Mouse (Mus musculus): Measurements from ENCODE around the gene Pbsn.
A peak's percentile ranks its signal among the peaks of the same experiment; 100 is the strongest.
"Not testable (repeated sequence)": the region's sequence is repeated elsewhere in the genome, so short reads cannot be mapped to it uniquely, and the experiment has no call there.

Gene Pbsn

DNA sequence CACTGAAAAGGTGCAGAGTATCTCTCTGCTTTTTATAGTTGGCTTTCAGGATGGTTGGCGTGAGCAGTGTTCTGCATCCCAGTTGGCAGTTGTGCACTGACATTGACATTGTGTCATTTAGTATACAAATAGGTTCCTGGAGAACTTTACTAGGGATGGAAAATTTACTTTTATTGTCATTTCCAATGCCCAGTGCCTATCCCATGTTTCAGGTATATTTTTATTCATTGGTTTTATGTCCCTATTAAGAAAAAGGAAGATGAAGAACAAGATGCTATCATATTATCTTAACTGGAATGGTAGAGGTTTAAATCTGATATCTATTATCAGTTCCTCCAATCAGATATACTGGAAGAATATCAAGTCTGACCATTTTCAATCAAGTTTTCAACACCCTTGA, at the start of gene Pbsn:
TSS of gene Pbsn (minus strand) at position 101 of the 400 bp plus-strand sequence.
- no peak for DNase-seq (ENCODE audit: low spot score)

DNA sequence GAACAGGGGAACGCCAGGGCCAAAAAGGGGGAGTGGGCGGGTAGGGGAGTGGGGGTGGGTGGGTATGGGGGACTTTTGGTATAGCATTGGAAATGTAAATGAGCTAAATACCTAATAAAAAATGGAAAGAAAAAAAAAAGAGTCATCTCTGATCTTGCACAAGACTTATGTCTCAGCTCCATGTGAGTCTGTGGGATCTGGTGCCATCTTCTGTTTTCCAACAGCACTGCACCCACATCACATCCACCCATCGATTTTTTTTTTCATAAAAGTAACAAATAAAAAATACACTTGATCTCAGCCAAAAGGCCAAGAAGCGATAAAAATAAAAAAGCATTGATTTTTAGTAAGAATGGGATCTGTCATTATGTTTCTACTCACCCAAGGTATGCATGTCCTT, 26.6 kb upstream of the Pbsn start:
- DNase-seq (ENCODE audit: low spot score) = not testable (repeated sequence)

DNA sequence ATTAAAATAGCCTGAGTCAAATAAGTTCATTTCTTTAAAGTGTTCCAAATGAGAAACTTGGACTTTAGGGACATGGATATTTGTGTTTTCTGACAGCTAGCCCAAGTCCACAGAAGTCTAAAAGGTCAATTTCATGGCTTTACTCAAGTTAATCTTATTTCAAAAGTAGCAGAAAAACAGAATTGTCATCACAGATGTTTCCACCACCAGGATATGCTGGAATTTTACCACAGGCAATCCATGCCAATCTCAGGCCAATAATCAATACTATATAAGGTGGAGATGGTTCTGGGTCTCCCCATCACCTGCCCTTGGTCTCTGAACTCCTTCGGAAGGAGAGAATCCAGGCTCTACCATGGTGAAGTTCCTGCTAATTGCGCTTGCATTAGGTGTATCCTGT, 11.0 kb upstream of the Pbsn start, which contains the start of gene Gm14744:
TSS of gene Gm14744 (plus strand) at position 301 of the 400 bp plus-strand sequence.
- DNase-seq (ENCODE audit: low spot score) = not testable (repeated sequence)

DNA sequence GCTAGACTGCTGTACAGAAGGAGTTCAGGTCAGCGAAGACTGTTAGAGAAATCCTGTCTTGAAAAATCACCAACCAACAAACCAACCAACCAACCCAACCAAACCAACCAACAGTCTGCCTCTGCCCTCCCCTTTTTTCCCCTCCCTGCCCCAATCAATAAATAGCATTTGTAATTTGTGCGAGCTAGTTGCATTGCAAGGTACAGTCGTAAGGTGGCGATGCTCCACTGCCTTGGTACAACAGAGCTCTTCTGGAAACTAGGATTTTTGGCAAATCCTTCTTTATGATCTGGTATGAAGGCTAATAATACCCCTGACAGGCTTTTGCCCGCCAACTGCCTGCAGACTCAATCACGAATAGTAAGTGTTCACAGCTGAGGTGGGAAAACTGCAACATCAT, 41.4 kb downstream of the Pbsn start:
- no peak for DNase-seq (ENCODE audit: low spot score)

DNA sequence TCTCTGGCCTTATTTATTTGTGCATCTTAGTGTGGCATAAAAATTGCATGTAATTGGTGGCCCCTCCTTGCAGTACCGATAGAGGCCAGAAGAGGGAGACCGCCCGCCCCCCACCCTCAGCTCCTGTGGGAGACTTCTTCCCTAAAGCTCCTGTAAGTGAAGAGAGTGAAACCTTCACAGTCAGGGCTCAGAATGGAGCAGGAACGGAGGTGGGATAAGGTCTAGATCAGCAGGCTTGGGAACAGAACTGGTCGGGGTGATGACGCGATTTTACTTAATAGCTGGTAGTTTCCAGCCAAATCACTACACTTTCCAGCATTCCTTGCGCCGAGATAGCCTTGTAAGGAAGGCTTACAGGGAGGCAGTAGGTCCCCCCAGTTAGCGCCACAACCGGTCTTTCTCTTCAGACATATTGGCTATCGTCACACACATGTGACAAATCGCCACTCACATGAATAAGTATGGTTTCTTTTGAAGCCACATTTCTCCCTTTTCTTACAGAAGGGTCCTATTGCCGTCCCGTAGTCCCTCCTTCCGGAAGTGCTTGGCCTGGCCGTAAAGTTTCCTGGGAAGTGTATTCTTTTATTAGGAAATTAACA, 42.7 kb downstream of the Pbsn start:
- peak; percentile 43 for DNase-seq (ENCODE audit: low spot score)

DNA sequence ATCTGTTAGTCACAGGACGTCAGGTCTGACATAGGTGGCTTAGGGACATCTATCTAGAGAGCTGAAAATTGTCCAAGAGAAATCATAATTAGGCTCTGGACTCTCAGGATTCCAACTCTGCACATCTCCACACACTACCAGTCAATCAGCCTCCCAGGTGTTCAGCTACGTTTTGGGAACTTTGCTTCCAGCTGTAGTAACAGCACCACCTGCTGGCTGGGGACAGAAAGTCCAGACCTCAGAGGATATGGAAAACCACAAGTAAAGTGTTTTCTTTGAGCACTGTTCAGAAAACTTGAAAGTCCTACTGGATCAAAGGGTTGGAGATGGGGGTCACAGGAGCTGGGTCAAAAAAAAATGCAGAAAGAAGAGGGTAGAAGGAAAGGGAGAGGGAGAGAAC, 44.8 kb downstream of the Pbsn start:
- no peak for DNase-seq (ENCODE audit: low spot score)

DNA sequence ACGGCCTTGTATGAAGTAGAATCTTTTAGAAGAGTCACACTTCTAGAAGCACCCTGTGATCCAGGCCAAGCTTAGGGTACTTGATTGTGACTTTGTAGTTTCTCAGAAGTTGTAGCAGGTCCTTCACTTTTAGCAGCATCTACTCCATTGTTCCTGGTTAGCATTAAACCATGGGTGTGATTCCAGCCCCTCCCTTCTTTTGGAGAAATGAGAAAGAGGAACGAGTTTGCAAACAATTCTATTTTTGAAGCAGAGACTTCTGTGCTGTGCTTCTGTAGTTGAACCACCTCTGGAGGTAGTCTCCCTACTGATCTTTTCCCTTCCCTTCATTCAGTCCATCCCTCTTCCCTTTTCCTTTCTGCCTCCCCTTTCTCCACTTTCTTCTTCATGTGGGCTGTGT, 51.1 kb downstream of the Pbsn start:
- no peak for DNase-seq (ENCODE audit: low spot score)

DNA sequence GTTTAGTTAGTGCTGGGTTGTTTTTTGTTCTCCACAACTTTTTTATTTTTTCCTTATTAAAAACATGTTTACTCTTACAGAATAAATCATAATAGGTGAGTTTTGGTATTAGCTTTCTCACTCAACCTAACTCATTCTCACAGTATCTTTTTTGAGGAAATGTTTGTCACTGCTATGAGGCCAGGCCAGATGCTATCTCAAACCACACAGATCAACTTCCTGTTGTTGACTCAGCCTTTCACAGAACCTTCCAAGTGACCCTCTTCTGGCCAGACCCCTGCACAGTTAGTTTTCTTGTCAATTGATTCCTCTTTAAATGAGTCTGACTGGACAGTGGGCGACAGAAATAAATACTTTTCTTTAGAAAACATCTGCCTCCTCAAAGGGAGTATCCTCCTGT, 51.9 kb downstream of the Pbsn start:
- no peak for DNase-seq (ENCODE audit: low spot score)

DNA sequence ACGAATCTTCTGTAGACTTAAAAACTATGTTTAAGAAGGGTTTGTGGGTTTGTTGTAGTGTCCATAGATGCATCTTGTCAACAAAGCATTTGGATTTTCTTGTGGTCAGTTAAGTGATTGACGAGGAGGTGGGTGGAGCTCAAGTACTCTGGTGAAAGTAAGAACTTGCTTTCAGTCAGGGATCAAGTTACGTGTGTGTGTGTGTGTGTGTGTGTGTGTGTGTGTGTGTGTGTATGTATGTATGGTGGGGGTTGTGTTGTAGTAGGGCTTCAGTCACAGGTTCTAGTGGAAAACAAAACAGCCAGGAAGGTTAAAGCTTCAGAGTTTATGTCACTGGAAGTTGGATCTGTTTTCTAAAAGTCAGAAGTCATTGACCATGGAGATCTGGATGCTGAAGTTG, 53.9 kb downstream of the Pbsn start:
- DNase-seq (ENCODE audit: low spot score) = no peak

DNA sequence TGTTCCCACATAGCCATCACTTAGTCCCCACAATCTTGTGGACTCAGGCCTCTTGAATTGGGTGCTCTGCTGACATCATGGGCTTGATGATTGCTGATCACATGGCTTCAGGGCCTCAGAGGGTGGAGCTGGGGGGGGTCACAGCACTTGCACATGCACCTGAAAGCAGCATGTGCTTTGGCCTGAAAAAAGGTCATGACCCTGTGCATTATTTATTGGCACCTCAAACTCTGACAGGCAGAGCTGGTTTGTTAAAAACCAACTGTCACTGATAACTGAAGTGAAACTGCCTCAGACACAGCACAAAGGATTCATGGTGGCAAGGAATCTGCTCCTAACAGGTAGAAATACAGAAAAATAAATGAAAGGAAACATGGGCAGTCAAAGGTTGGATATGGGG, 55.6 kb downstream of the Pbsn start:
- DNase-seq (ENCODE audit: low spot score) = no peak

DNA sequence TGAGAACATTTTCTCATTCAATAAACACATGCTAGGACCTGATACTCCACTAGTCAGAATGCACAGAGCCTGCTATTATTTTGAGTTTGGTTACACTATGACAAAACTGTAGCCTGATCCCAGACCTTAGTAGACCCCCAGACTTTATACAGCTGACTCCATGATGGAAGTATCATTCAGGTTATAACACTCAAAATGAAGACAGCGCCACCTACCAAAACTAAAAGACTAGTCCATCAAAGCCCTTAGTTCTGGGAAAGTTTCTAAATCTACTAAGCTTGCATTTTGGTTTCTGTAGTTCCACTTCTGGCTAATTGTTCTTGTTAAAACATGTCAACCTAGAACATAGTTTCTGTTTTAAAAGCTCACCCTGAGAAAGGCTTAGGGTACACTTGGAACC, 56.5 kb downstream of the Pbsn start:
- DNase-seq (ENCODE audit: low spot score) = no peak

DNA sequence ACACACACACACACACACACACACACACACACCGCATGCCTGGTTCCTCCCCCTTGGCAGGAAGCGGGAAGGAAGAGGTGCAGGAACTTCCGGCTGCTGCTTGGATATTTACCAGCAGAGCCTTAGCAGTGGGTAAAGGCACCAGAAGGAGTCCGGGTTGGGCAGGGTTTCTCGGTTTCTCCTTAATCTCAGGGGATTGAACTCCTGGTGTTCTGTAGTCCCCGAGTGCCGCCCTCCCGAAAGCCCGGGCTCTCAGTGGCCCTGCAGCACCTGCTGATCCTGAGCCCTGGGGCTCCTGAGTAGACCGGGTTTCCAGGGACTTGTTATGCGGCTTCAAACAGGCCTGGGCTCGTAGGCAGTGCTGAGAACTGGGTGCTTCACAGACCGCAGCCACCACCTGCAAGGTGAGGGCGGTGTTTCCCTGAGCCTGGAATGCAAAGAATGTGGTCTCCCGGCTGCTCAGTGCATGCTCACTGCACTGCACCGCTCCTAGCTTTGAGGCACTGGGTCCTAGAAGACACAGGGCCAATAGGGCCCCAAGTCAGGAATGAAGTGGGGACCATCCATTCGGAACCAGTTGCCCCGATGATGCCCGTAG, 57.1 kb downstream of the Pbsn start, which contains the start of gene Prkx:
TSS of gene Prkx (minus strand) at position 41 of the 598 bp plus-strand sequence.
- DNase-seq (ENCODE audit: low spot score) = no peak

DNA sequence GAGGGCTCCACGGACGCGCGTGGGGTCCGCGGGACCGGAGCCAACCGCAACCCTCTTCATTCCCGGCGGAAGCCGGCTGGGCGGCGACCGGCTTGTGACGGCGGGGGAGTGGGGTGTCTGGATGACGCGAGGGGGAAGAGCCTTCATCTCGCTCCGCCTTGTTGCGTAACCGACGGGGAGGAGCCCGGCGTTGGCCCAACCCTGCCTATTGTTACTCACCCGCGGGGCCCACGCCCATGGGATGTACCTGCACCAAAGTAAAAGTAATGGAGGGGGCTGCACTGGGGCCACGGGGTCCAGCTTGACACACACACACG, 57.6 kb downstream of the Pbsn start:
- DNase-seq (ENCODE audit: low spot score) = peak; percentile 82

DNA sequence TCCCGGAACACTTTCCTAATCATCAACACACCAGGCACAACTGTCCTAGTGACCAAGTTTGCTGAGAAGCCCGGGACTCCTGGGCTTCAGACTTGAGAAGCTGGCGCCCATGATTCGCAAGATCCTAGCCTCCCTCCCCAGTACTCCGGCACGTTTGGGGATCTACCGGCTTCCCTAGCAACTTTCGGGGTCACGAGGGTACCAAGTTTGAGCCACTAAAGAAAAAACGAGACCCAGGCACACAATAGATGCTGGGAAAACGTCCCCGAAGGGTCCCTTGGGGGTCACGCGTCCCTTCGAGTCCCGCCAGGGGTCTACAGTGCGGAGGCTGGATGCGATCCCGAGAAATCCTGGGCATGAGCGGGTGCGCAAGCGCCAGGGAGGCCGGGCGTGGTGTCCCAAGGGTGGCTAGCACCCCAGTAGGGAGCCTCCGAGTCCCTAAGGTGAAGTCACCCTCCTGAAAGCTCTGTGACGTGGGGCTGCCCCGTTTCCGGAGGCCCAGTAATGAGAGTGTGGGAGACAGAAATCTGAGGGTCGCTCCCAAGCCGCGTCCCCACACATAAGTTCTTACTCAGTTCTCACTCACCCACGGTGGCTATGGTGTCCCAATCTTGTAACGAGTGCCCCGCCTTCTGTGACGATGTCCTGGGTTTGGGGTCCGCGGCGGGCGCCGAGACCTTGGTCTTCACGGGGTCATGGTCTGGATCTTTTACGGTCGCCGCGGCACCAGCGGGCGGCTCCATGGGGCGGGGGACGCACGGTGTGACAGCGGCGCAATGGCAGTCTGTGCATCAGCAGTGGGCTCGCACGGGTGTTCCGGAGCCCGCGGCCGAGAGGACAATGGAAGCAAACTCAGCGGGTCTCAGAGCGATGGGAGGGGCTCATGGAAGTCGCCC, 58.2 kb downstream of the Pbsn start:
- no peak for DNase-seq (ENCODE audit: low spot score)

DNA sequence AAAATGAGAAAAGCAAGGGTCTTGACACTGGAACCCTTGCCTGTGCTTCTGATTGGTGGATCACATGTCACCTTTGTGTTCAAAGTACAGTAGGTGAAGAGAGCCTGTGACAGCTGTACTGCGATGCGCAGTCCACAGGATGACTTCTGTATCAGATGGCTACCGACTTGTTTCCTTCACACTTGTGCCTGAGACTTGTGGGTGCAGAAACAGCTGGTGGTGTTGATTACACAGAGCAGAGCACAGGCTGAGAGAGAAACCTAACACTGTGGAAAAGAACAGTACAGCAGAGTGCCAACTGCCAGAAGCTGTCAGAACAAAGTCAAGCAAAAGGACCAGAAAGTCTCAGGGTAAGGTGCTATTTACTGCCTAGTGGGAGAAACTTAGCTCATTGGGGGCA, 64.7 kb downstream of the Pbsn start:
- DNase-seq (ENCODE audit: low spot score) = no peak

Data from left cerebral cortex, adult 11 months (tissue).